Mouse (Mus musculus) MEL-GATA-1-ER (cell line): ENCODE data around the gene Cabs1.

Experiments used
- DNase-seq: peaks from one replicate; pipeline ENCODE4 v3.0.0-alpha.2; 2012; ENCODE audit warnings: low read depth; ENCODE audit errors: extremely low read depth

Cabs1 gene

GRCm38 (mm10) chr5:87979139-87979538, at the start of gene Cabs1:
TSS of gene Cabs1 (plus strand) at chr5:87979439.
- DNase-seq, result no peak

GRCm38 (mm10) chr5:87931603-87932002, 47.6 kb upstream of the Cabs1 start:
- no peak for DNase-seq

- DNase-seq, result no peak
Observed at GRCm38 (mm10) chr5:87940752-87941151, 38.5 kb upstream of the Cabs1 start.

- DNase-seq, result no peak
Observed at GRCm38 (mm10) chr5:87942515-87942914, 36.7 kb upstream of the Cabs1 start.

- DNase-seq, result no peak
Observed at GRCm38 (mm10) chr5:87951836-87952235, 27.4 kb upstream of the Cabs1 start.

- DNase-seq, result no peak
Observed at GRCm38 (mm10) chr5:87969201-87969600, 10.0 kb upstream of the Cabs1 start, which contains the start of the genes 2310003L06Rik and Gm28434. TSS of gene 2310003L06Rik (plus strand) at chr5:87969459. TSS of gene Gm28434 (plus strand) at chr5:87969517.

- no peak for DNase-seq
Observed at GRCm38 (mm10) chr5:87982468-87983214, 3.4 kb downstream of the Cabs1 start.

- no peak for DNase-seq
Observed at GRCm38 (mm10) chr5:88002249-88002648, 23.0 kb downstream of the Cabs1 start, which contains the start of gene Smr3a. TSS of gene Smr3a (plus strand) at chr5:88002549.

GRCm38 (mm10) chr5:88005241-88005640, 26.0 kb downstream of the Cabs1 start:
- DNase-seq, result no peak
